Mouse (Mus musculus) midbrain, embryonic 15.5 days (tissue): Measurements from ENCODE around the gene 2010111I01Rik. TPM values are rescaled to one million over a fixed set of nuclear protein-coding genes. Genes with fewer than 3 reads are reported as not detected.
A peak's percentile ranks its signal among the peaks of the same experiment; 100 is the strongest.

Source experiments
- ATAC-seq: fragments of 200-750 bp; cut with Nextera tagmentation; replicated peaks from 2 replicates; pipeline ENCODE4 v1.8.0; 2017; ENCODE audit warnings: moderate TSS enrichment
- H3K27ac ChIP-seq: fragments of 300-500 bp; sonication (generic); 2 replicates; pipeline ENCODE4 v1.5.1; 2015; ENCODE audit warnings: mild to moderate bottlenecking, inconsistent platforms
- H3K27me3 ChIP-seq: fragments of 300-500 bp; sonication (generic); replicated peaks from 2 replicates; pipeline ENCODE4 v1.6.1; 2015; ENCODE audit warnings: inconsistent platforms
- H3K36me3 ChIP-seq: fragments of 300-500 bp; sonication (generic); replicated peaks from 2 replicates; pipeline ENCODE4 v1.6.1; 2015; ENCODE audit warnings: inconsistent platforms
- H3K4me1 ChIP-seq: fragments of 300-500 bp; sonication (generic); 2 replicates; pipeline ENCODE4 v1.6.1; 2015; ENCODE audit warnings: inconsistent platforms
- H3K4me2 ChIP-seq: fragments of 300-500 bp; sonication (generic); 2 replicates; pipeline ENCODE4 v1.6.1; 2015; ENCODE audit warnings: inconsistent platforms, mild to moderate bottlenecking, moderate library complexity
- H3K4me3 ChIP-seq: fragments of 300-500 bp; sonication (generic); 2 replicates; pipeline ENCODE4 v1.5.1; 2015; ENCODE audit warnings: mild to moderate bottlenecking, inconsistent platforms
- H3K9ac ChIP-seq: fragments of 300-500 bp; sonication (generic); 2 replicates; pipeline ENCODE4 v1.6.1; 2015; ENCODE audit warnings: mild to moderate bottlenecking, inconsistent platforms
- H3K9me3 ChIP-seq: fragments of 300-500 bp; sonication (generic); 2 replicates; pipeline ENCODE4 v1.6.1; 2016; ENCODE audit warnings: inconsistent platforms
- WGBS: fragments of 180-500 bp; shearing (Covaris S2); methylation state at CpG from one replicate; pipeline ENCODE4 v1.1.7; 2015; ENCODE audit warnings: mixed read lengths; 5-methylcytosine and 5-hydroxymethylcytosine counted together
- polyA plus RNA-seq: library from polyadenylated mRNA; unstranded; fragments of >200 nt; fragmentation: Nextera tagmentation; extraction: Ambion mirVana; gene quantifications from 2 replicates; pipeline ENCODE4 v1.2.1, GENCODE M21; 2015

Gene 2010111I01Rik
- polyA plus RNA-seq, 1 experiment from 2014 or later = 29.0 TPM

DNA sequence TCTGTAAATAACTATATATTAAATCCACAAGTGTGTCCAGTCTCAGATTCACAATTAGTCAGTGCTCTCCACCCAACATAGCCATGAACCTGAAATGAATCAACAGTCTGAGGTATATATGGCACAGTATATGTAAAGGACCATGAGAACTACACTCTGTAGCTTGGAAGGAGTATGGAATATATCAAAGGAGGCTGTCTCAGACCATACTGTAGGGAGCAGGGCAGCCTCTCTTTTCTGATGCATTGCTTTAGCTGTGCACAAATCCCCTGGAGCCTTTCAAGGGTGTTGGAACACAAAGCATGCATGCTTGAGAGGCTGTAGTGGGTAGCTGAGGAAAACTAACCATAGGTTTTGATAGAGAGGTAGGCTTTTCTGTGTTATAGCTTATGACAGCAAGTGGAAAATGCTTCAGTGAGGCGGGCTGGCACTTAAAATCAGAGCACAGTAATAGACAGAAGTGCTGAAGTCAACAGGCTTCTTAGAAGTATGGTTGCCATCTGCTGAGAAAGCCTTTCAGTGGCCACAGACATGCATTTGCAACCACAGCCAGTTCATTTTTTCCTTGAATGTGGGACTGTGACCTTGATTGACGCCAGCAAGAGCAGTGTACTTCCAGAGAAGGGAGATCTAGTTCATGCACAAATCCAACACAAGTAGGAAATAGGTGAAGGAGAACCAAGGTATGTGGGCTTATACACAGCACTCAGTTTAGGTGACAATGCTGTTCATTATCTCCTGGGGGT lies 45.8 kb downstream of the 2010111I01Rik start:
- H3K9me3 ChIP-seq = no peaks in the 10 kb centered on the region
- H3K27me3 ChIP-seq = no peaks in the 10 kb centered on the region
- ATAC-seq = no peak
- no peak overlapping the region for H3K4me3 ChIP-seq
- 83% methylated on average over 2 of the region's 2 CpGs for WGBS
- no peak overlapping the region for H3K9ac ChIP-seq
- no peaks in the 10 kb centered on the region for H3K36me3 ChIP-seq
- H3K4me2 ChIP-seq = no peak overlapping the region
- H3K27ac ChIP-seq = no peak overlapping the region
- 0 out of 2 replicates have a peak, but pooled peaks cover 12% of the 10 kb centered on the region for H3K4me1 ChIP-seq

DNA sequence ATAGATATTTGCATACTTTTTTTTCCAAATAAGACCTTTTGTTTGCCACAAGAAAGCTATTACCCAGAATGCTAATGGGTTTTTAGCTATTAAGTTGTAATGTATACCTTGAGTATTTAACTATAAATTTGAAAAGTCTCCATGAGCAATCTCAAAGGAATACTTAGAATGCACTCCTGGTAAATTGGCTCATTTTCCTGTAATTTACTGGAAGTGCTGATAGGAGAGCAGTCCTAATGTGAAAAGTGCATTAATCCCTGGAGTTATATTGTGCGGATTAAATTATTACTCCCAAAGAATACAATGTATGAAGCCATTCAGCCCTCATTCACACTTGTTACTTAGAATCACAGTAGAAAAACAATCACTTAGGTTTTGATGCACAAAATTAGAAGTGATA lies 49.7 kb downstream of the 2010111I01Rik start:
- ATAC-seq = no peak
- H3K27ac ChIP-seq = no peak overlapping the region
- no peak overlapping the region for H3K4me2 ChIP-seq
- 70% methylated on average over 1 of the region's 1 CpGs for WGBS
- no peak overlapping the region for H3K4me3 ChIP-seq
- H3K9me3 ChIP-seq = no peaks in the 10 kb centered on the region
- no peaks in the 10 kb centered on the region for H3K36me3 ChIP-seq
- H3K4me1 ChIP-seq = peaks cover 20% of the 10 kb centered on the region; the same call in 1 of the 2 replicates
- H3K9ac ChIP-seq = no peak overlapping the region
- no peaks in the 10 kb centered on the region for H3K27me3 ChIP-seq

DNA sequence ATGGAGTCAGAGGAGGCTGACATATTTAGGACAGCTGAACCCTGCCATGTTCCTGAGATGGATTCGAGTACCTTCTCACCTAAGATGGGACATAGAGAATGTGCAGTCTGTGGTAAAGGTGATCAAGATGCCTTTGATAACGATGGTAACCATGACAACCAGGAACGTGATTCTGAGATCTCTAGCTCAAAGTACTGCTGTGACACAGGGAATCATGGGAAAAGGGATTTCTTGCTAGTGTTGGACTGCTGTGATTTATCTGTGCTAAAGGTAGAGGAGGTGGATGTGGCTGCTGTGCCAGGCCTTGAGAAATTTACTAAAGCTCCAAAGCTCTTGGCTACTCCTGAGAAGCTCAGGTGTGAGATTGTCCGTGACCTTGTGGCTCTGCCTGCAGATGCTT lies 50.7 kb downstream of the 2010111I01Rik start:
- Histone ChIP-seq H3K4me1 (peaks cover 20% of the 10 kb centered on the region; the same call in 1 of the 2 replicates), H3K27ac (no peak overlapping the region), H3K9ac (no peak overlapping the region), H3K36me3 (no peaks in the 10 kb centered on the region), H3K4me3 (no peak overlapping the region), H3K27me3 (no peaks in the 10 kb centered on the region), H3K9me3 (no peaks in the 10 kb centered on the region), H3K4me2 (no peak overlapping the region)
- 72% methylated on average over 4 of the region's 4 CpGs for WGBS
- ATAC-seq = peak; percentile 75

DNA sequence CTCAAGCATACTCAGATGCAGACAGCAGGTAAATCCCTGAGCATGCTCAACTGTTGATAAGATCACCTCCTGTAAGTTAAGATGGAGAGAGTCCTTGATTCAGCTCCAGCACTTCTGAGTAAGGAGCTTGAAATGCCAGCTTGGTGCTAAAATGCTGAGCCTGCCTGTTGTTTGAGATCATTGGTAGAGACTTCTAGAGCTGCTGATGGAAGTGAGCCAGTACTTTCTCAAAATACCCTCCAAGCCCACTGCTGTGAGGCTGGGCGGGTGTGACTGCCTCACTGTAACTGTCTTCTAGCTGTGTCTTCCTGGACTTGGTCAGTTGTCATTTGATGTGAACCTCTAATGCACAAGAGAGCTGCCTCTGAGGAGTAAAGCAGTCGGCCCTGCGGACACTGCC lies 51.4 kb downstream of the 2010111I01Rik start:
- 85% methylated on average over 3 of the region's 3 CpGs for WGBS
- no peak for ATAC-seq
- Histone ChIP-seq H3K9ac (no peak overlapping the region), H3K9me3 (no peaks in the 10 kb centered on the region), H3K27me3 (no peaks in the 10 kb centered on the region), H3K4me1 (peaks cover 20% of the 10 kb centered on the region; the same call in 1 of the 2 replicates), H3K4me3 (no peak overlapping the region), H3K36me3 (no peaks in the 10 kb centered on the region), H3K27ac (no peak overlapping the region), H3K4me2 (no peak overlapping the region)

DNA sequence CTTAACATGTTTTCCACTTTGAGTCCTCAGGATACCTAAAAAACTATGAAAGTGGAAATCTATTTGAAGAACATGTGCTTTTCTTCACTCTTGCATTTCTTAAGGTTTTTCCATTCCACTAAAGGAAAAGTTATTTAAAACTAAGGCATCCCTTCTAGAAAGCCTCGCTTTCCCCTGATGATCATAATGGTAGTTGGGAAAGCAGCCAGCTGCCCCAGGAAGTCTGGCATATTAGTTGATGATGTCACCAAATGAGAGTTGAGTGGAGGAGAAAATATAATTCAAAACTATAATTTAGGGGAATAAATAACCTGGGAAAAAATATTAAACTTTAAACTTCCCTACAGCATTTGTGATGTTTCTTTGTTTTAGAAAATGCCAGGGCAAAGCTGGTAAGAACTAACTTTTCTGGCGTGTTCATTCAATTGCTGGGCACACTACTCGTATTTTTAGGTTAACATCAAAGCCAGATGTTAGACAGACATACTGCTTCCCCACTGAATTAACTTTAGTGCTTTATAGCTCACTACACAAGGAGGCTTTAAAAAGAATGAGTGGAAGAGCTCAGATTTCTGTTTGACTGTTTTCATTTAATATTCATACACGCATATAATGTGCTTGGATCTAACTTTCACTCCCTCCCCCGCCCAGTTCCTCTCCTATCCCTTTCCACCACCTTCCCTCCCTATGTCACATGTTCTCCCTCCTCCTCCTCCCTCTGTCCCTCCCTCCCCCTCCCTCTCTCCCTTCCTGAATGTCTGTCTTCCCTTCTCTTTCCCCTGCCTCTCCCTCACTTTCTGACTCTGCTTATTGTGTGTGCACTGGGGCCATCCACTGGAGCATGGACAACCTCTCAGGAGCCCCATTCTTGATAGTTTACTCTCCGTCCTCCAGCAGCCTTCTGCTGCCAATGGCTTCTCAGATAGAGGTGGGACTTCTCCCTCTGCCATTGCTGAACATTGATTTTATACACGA lies 58.8 kb downstream of the 2010111I01Rik start:
- H3K9me3 ChIP-seq = no peaks in the 10 kb centered on the region
- 79% methylated on average over 7 of the region's 7 CpGs for WGBS
- no peaks in the 10 kb centered on the region for H3K36me3 ChIP-seq
- ATAC-seq = no peak
- no peak overlapping the region for H3K4me3 ChIP-seq
- H3K9ac ChIP-seq = no peak overlapping the region
- H3K4me1 ChIP-seq = no peaks in the 10 kb centered on the region
- no peak overlapping the region for H3K27ac ChIP-seq
- H3K27me3 ChIP-seq = no peaks in the 10 kb centered on the region
- H3K4me2 ChIP-seq = no peak overlapping the region

DNA sequence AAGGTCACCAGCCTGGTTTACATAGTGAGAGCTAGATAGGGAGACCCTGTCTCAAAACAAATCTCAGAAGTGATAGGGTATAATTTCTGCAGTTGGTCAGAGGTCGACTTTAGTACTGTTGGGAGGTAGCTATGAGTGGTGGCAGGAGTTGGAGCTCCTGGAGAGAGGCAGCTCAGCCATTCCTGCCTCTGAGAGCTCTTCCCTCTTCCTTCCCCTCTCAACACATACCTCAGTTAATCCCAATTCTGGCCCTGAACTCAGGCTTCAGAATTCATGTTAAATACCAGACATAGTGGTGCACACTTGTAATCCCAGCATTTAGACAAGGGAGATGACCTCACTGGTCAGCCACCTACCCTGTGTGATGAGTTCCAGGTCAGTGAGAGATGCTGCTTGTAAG lies 65.3 kb downstream of the 2010111I01Rik start:
- Histone ChIP-seq H3K36me3 (no peaks in the 10 kb centered on the region), H3K4me2 (no peak overlapping the region), H3K9me3 (no peaks in the 10 kb centered on the region), H3K27me3 (no peaks in the 10 kb centered on the region), H3K4me1 (0 out of 2 replicates have a peak, but pooled peaks cover 5% of the 10 kb centered on the region), H3K27ac (no peak overlapping the region), H3K4me3 (no peak overlapping the region), H3K9ac (no peak overlapping the region)
- 63% methylated on average over 1 of the region's 1 CpGs for WGBS
- ATAC-seq = no peak

DNA sequence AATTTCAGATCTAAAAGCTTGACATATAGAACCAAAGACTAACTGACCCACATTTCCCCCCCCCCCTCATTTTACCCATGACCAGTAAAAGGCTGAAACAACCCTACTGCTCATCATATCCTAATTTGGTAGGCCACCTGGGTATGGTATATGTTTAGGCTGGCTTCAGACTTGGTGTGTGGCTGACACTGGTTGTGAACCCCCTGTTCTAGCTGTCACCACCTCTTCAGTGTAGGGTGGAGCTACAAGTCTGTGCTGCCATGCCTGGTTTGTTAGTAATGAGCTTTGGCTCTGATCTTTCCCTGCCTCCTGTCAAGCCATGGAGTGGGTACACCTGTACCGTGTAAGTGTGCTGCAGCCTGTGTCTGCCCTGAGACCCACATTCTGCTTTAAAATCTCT lies 66.6 kb downstream of the 2010111I01Rik start:
- peak; percentile 58 for ATAC-seq

DNA sequence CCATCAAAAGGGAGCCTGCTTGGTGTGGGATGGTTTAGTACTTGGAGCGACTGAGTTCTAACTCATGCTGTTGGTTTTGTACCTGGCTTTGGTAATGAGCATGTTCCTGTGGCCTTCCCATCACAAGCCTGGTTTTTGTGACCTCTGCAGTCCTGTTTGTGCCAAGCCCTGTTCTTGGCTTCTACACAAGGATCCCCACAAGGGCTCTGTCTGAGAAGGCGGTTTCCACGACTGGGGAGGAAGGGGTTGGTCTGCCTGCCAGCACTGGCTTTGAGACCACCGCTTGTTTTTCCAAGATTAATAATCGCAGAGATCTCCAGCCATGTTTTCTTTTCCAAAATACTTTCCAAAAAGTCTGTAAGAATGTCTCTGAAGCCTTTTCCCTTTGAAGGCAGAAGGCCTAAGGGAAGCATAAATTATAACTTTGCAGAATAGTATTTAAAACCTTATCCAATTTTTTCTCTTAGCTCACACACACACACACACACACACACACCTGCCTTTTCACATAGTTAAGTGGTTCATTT lies 67.7 kb downstream of the 2010111I01Rik start:
- ATAC-seq = no peak

More for the DNA sequence above, 66.6 kb downstream of the 2010111I01Rik start:
- WGBS = 66% methylated on average over 1 of the region's 1 CpGs
- H3K4me1 ChIP-seq = 0 out of 2 replicates have a peak, but pooled peaks cover 5% of the 10 kb centered on the region
- no peak overlapping the region for H3K4me3 ChIP-seq
- no peaks in the 10 kb centered on the region for H3K27me3 ChIP-seq
- no peak overlapping the region for H3K27ac ChIP-seq
- no peak overlapping the region for H3K4me2 ChIP-seq
- H3K9ac ChIP-seq = no peak overlapping the region
- no peaks in the 10 kb centered on the region for H3K9me3 ChIP-seq
- no peaks in the 10 kb centered on the region for H3K36me3 ChIP-seq

DNA sequence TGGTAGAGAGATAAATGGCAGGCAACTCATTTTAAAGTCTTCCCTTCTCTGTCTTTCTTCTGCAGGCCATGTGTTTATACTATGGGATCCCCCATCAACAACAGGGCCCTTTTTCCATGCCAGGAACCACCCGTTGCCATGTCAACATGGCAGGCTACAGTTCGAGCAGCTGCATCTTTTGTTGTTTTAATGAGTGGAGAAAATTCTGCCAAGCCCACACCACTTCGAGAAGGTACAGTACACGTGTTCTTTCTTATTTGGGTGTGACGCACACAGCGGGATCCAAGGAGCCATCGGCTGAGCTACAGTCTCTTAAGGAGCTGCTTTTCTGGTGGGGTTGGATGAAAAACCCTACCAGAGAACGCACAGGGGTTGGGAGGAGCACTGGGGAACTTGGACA lies 68.3 kb downstream of the 2010111I01Rik start:
- ATAC-seq = 0 out of 2 replicates have a peak, but pooled peaks have one; percentile 37
- Histone ChIP-seq H3K27me3 (no peaks in the 10 kb centered on the region), H3K9ac (no peak overlapping the region), H3K4me2 (no peak overlapping the region), H3K4me3 (no peak overlapping the region), H3K27ac (no peak overlapping the region), H3K9me3 (no peaks in the 10 kb centered on the region), H3K4me1 (0 out of 2 replicates have a peak, but pooled peaks cover 5% of the 10 kb centered on the region), H3K36me3 (no peaks in the 10 kb centered on the region)
- 44% methylated on average over 8 of the region's 8 CpGs for WGBS

More for the DNA sequence above, 67.7 kb downstream of the 2010111I01Rik start:
- no peak overlapping the region for H3K4me2 ChIP-seq
- H3K4me1 ChIP-seq = 0 out of 2 replicates have a peak, but pooled peaks cover 5% of the 10 kb centered on the region
- no peaks in the 10 kb centered on the region for H3K27me3 ChIP-seq
- H3K9me3 ChIP-seq = no peaks in the 10 kb centered on the region
- no peak overlapping the region for H3K9ac ChIP-seq
- H3K36me3 ChIP-seq = no peaks in the 10 kb centered on the region
- 80% methylated on average over 5 of the region's 5 CpGs for WGBS
- H3K27ac ChIP-seq = no peak overlapping the region
- H3K4me3 ChIP-seq = no peak overlapping the region

DNA sequence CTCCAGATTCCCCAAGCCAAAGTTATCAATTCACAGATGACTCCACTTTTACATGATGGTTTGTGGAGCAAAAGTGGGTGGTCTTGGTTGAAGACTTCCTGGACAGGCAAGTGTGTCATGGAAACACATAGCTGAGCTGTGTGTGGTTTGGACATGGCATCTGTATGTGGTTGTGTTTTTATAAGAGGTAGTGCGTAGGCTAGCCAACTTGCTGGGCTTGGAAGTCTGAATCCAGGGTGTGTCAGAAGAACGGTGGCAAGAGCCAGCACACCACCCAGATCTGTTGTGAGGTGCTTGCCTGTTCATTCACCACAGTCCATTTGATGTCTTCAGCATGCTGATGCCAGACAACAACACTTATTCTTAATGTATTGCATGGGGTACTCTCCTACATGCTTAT lies 68.7 kb downstream of the 2010111I01Rik start:
- 0 out of 2 replicates have a peak, but pooled peaks cover 5% of the 10 kb centered on the region for H3K4me1 ChIP-seq
- H3K36me3 ChIP-seq = no peaks in the 10 kb centered on the region
- H3K27me3 ChIP-seq = no peaks in the 10 kb centered on the region
- H3K27ac ChIP-seq = no peak overlapping the region
- H3K9ac ChIP-seq = no peak overlapping the region
- no peak overlapping the region for H3K4me3 ChIP-seq
- H3K4me2 ChIP-seq = no peak overlapping the region
- no peak for ATAC-seq
- WGBS = 96% methylated on average over 2 of the region's 2 CpGs
- no peaks in the 10 kb centered on the region for H3K9me3 ChIP-seq

DNA sequence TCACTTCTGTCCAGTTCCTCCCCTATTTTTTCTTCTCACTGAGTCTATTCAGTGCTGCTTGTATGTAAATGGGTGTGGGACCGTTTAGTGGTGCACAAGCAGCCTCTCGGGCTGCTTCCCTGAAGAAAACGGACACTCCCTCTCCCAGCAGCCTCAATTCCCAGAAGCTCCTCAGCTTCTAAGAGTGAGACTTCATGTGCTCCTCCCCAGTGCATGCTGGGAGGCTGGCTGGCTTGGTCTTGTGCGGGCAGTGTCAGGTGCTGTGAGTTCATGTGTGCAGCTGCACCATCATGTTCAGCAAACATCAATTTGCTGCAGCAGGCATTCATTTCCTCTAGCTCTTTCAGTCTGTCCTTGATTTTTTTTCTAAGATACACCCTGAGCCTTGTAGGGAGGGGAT lies 70.0 kb downstream of the 2010111I01Rik start:
- H3K9me3 ChIP-seq = no peaks in the 10 kb centered on the region
- H3K4me3 ChIP-seq = no peak overlapping the region
- no peak overlapping the region for H3K9ac ChIP-seq
- H3K4me2 ChIP-seq = no peak overlapping the region
- H3K4me1 ChIP-seq = peaks cover 10% of the 10 kb centered on the region; the same call in 1 of the 2 replicates
- no peaks in the 10 kb centered on the region for H3K27me3 ChIP-seq
- no peak overlapping the region for H3K27ac ChIP-seq
- H3K36me3 ChIP-seq = no peaks in the 10 kb centered on the region
- no peak for ATAC-seq
- 65% methylated on average over 4 of the region's 4 CpGs for WGBS

DNA sequence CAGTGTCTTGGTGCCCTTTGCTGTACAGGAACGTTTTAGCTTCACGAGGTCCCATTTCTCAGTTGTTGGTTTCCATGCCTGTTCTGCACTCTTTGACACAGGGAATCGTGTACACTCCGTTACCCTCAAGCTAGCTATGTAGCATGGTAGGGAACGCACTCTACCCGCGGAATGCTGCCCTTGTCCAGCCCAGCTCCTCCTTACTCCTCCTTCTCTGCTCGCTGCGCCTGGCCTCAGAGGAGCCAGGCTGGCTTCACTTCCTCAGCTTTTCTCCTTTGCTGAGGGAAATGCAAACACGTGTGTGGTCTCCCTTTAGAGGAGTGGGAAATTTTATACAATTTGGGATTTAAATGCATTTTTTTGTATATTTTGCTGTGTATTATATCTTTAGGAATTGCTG lies 73.2 kb downstream of the 2010111I01Rik start:
- Histone ChIP-seq H3K9ac (no peak overlapping the region), H3K4me1 (peaks cover 7% of the 10 kb centered on the region; the same call in 1 of the 2 replicates), H3K4me2 (no peak overlapping the region), H3K9me3 (no peaks in the 10 kb centered on the region), H3K27ac (no peak overlapping the region), H3K36me3 (no peaks in the 10 kb centered on the region), H3K4me3 (no peak overlapping the region), H3K27me3 (no peaks in the 10 kb centered on the region)
- ATAC-seq = no peak
- WGBS = 53% methylated on average over 10 of the region's 10 CpGs
